Mouse (Mus musculus) fat pad, adult 2 months (tissue): Measurements from ENCODE around the gene Ybey.

ENCODE experiments used
- DNase-seq: peaks from one replicate; pipeline ENCODE4 v3.0.0-alpha.2; 2011; ENCODE audit warnings: low read depth, low spot score; ENCODE audit errors: extremely low read depth

The Ybey gene

GRCm38 (mm10) chr10:76468203-76469162 lies at the start of gene Ybey, which contains the start of gene Mcm3ap:
Gene Ybey, minus strand, starts transcription at chr10:76469114.
Gene Mcm3ap, plus strand, starts transcription at chr10:76468927.
- no peak for DNase-seq

- no peak for DNase-seq
These were observed 44.2 kb upstream of the Ybey start for GRCm38 (mm10) chr10:76512965-76513583.

GRCm38 (mm10) chr10:76505865-76506264 lies 37.0 kb upstream of the Ybey start:
- no peak for DNase-seq

GRCm38 (mm10) chr10:76504271-76504943 lies 35.5 kb upstream of the Ybey start:
- DNase-seq, result no peak

GRCm38 (mm10) chr10:76497522-76497921 lies 28.6 kb upstream of the Ybey start:
- DNase-seq, result no peak

GRCm38 (mm10) chr10:76496366-76496765 lies 27.5 kb upstream of the Ybey start:
- no peak for DNase-seq

GRCm38 (mm10) chr10:76495501-76495900 lies 26.6 kb upstream of the Ybey start:
- no peak for DNase-seq

GRCm38 (mm10) chr10:76493527-76493926 lies 24.6 kb upstream of the Ybey start:
- DNase-seq, result no peak

GRCm38 (mm10) chr10:76489205-76489604 lies 20.3 kb upstream of the Ybey start:
- DNase-seq, result no peak

- no peak for DNase-seq
These were observed 19.4 kb upstream of the Ybey start for GRCm38 (mm10) chr10:76488265-76488664.

GRCm38 (mm10) chr10:76486302-76486701 lies 17.4 kb upstream of the Ybey start:
- no peak for DNase-seq

- no peak for DNase-seq
These were observed 12.6 kb upstream of the Ybey start for GRCm38 (mm10) chr10:76481480-76481879.

- no peak for DNase-seq
These were observed 11.9 kb upstream of the Ybey start for GRCm38 (mm10) chr10:76480851-76481250.

- no peak for DNase-seq
These were observed 4.8 kb upstream of the Ybey start for GRCm38 (mm10) chr10:76473759-76474158.

- DNase-seq, result no peak
These were observed 6.2 kb downstream of the Ybey start for GRCm38 (mm10) chr10:76462721-76463120.

- no peak for DNase-seq
These were observed 6.6 kb downstream of the Ybey start for GRCm38 (mm10) chr10:76462312-76462711.

GRCm38 (mm10) chr10:76461255-76461654 lies 7.7 kb downstream of the Ybey start:
- DNase-seq, result no peak

GRCm38 (mm10) chr10:76455289-76455688 lies 13.6 kb downstream of the Ybey start:
- DNase-seq, result no peak

GRCm38 (mm10) chr10:76448851-76449250 lies 20.1 kb downstream of the Ybey start, which contains the start of gene 2610028H24Rik:
Gene 2610028H24Rik, plus strand, starts transcription at chr10:76449081.
- DNase-seq, result no peak

GRCm38 (mm10) chr10:76447406-76448229 lies 21.3 kb downstream of the Ybey start:
- DNase-seq, result no peak
